8 mouse cellular contexts compared by ENCODE assay signal in the genomic region with DNA sequence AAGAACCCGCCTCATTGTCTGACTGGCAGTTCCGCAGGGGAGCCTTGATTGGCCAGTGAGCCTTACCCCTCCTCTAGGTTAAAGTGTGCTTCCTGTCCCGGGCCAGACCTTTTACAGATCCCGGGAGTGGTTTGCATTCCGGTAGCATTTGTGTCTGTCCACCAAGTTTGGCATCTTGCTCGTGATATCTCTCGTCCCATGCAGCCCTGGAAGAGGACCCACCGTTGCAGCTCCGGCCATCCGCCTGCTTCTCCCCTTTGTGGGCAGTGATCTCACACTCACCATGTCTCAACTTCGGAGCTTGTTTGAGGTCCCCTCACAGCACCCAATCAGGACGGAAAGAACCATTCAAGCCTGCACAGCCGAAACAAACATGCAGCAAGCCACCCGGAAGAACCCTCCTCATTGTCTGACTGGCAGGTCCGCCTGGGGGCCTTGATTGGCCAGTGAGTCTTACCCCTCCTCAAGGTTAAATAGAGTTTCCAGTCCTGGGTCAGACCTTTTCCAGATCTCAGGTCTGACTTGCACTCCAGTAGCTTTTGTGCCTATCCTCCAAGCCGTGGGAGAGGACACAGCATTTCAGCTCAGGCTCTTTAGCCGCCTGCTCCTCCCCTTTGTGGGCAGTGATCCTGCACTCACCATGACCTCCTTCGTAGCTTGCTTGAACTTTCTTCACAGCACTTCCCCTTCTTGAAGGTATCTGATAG. TPM values are rescaled to one million over a fixed set of nuclear protein-coding genes. Genes with fewer than 3 reads are reported as not detected.
DNase-seq lines count a peak whose midpoint lies in the region; ATAC-seq lines count a peak whose summit lies in the region.

A gene (minus strand): TSS at position 380 of the 707 bp plus-strand sequence.

- peaks cover 13% of the 10 kb centered on the region for H3K4me1 ChIP-seq in hindbrain, embryonic 14.5 days (replicated peaks; ENCODE audit: control insufficient read depth, insufficient read depth, low read length)

- H3K4me3 ChIP-seq in hindbrain, embryonic 14.5 days (replicated peaks; ENCODE audit: low read length) = peak within 1 kb of the TSS; percentile 64

- DNase-seq in R1 (ENCODE audit: low read depth, low spot score) = peak; percentile 95
- peak; percentile 86 to 90 for DNase-seq in cerebellum, postnatal 25 days
- peak; percentile 78 to 79 for DNase-seq in frontal cortex, postnatal 25 days (ENCODE audit: low spot score in 2 of 2)
- DNase-seq in hindbrain, embryonic 14.5 days (ENCODE audit: low spot score) = peak; percentile 81
- DNase-seq in layer of hippocampus, postnatal 36 days = peak; percentile 90 to 91
- DNase-seq in lung, postnatal 36 days = peak; percentile 92
- DNase-seq in retina, postnatal 1 day = peak; percentile 92
- peak; percentile 83 to 87 for DNase-seq in urinary bladder, adult 18-20 months (ENCODE audit: low spot score in 2 of 2)

- peak; percentile 100 for ATAC-seq in hindbrain, embryonic 14.5 days (ENCODE audit: low FRiP score)

- 1% methylated on average over 18 of the region's 18 CpGs for WGBS in hindbrain, embryonic 14.5 days

- no peaks in the 10 kb centered on the region for H3K36me3 ChIP-seq in hindbrain, embryonic 14.5 days (replicated peaks; ENCODE audit: control insufficient read depth, insufficient read depth)

- H3K27me3 ChIP-seq in hindbrain, embryonic 14.5 days (ENCODE audit: control insufficient read depth, insufficient read depth, low read length) = no peaks in the 10 kb centered on the region

- peak within 1 kb of the TSS; percentile 84 for H3K27ac ChIP-seq in hindbrain, embryonic 14.5 days

- H3K9me3 ChIP-seq in hindbrain, embryonic 14.5 days (ENCODE audit: control insufficient read depth, low read length) = no peaks in the 10 kb centered on the region

- peak within 1 kb of the TSS; percentile 73 for H3K4me2 ChIP-seq in hindbrain, embryonic 14.5 days (replicated peaks)

- H3K9ac ChIP-seq in hindbrain, embryonic 14.5 days = peak within 1 kb of the TSS; percentile 75

RNA-seq across cellular contexts. Expression of the gene that starts here (rescaled TPM):
- 28.4 and 28.8 TPM in 2 replicates for polyA plus RNA-seq in hindbrain, embryonic 14.5 days (2014; fragmentation: Nextera tagmentation; extraction: Ambion mirVana)
- 10 to 100 TPM; 23.7 to 27.7 TPM for total RNA-seq in layer of hippocampus, postnatal 36 days (2021)

Comparison
In these comparisons a context has a peak if more than half of its experiments do, and no peak if none do; other contexts are left out.
1. Peak in every context shown above with its lines: DNase-seq, ATAC-seq, H3K4me3 ChIP-seq and H3K27ac ChIP-seq.